Mouse (Mus musculus) heart, adult 11 months (tissue): ENCODE measurements around the gene Sdhaf3.

Experiments used
- DNase-seq: peaks from one replicate; pipeline ENCODE4 v3.0.0; 2022

Gene Sdhaf3

GRCm38 (mm10) chr6:7069463-7069862 is 113.7 kb downstream of the Sdhaf3 start:
- DNase-seq, result no peak

DNA sequence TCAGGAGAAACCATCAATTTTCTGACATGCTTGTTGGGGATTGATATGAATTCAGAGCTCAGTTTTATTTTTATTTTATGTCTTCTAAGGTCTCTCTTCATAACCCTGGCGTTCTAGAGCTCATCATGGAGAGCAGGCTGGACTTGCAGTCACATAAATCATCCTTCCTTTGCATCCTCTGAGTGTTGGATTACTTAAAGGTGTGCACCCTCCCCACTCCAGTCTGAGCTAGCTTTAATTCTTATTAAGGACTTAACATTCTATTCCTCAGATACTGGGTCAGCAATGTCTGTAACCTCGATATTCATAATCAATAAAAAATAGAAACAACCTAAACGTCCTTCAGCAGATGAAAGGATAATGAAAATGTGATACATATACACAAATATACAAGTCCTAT is 126.2 kb downstream of the Sdhaf3 start:
- no peak for DNase-seq

- no peak for DNase-seq
Observed at GRCm38 (mm10) chr6:7082467-7083259, 126.9 kb downstream of the Sdhaf3 start.

DNA sequence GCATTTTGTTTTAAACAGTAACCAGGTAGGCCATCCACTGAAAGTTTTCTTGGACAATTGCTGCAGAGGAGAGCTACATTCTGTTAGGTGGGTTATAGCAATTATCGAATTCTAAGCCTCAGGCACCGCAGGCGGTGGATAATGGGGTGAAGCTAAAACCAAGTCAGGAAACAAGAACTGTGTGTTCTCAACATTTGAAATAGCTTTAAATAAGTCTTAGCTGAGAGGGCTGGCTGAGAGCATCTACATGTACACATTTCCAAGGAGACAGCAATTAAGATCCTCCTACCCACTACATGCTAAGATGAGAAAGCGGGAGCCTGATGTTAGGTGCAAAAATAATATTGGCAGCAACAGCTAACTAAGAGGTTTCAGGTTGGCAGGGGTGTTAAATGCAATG is 127.9 kb downstream of the Sdhaf3 start:
- no peak for DNase-seq

GRCm38 (mm10) chr6:7084370-7084769 is 128.6 kb downstream of the Sdhaf3 start:
- no peak for DNase-seq

DNA sequence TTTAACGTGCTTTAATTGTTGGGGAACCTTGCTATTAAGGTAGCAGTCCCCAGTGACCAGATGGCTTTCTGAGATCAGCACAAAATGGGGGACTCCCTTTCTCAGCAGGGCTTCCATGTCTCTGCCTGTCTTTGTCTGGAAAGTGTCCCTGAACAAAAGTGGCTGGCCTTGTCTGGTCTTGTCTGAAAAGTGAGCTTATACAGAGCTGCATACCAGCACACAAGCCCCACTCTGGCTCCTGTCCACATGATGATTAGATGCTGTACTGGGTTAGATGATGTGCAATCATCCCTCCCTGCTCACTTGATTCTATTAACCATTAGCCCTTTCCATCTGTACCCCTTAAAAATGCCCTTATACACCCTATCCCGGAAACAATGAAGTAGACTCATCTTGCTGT is 129.7 kb downstream of the Sdhaf3 start:
- no peak for DNase-seq

DNA sequence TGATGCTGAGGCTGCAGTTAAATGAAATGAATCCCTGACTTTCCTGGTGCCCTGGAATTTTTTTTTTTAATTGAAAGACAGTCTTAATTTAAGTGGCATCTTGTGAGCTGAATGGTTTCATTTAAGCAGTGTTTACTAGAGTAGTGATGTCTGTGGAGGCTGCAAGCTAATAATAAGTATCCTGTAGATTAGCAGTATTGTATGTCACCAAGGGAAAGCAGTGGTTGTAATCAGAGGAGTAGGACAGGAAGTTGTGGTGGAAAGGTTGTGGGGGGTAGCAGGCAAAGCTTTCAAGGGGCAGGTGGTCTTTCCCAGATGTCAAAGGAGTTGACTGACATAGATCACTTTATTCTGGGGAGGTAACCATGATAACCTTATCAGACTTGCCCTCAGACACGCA is 136.3 kb downstream of the Sdhaf3 start:
- no peak for DNase-seq
